Mouse (Mus musculus) ES-Bruce4 (cell line): ENCODE measurements at regions not wholly inside any gene's neighbourhood (a gene's known extent, or its start where the extent isn't known, plus 50 kb on each side); places are given as distances from the start of the nearest gene placed in this dataset.

Experiments
- CTCF ChIP-seq: IDR thresholded peaks from one replicate; pipeline ENCODE4 v1.8.1; 2011; ENCODE audit warnings: low read depth, low read length
- EP300 ChIP-seq: IDR thresholded peaks from 2 replicates; pipeline ENCODE4 v1.6.1; 2011; ENCODE audit warnings: low read depth, low read length; ENCODE audit not compliant: insufficient read depth

- TF ChIP-seq CTCF, result no peak
- TF ChIP-seq EP300, result no peak
Observed at GRCm38 (mm10) chr1:39100492-39100891, 93.0 kb upstream of the Npas2 start.
